Mouse (Mus musculus) heart, adult 2 months (tissue): Measurements from ENCODE around the gene Hipk3. TPM values are rescaled to one million over a fixed set of nuclear protein-coding genes. Genes with fewer than 3 reads are reported as not detected.

Source experiments
- DNase-seq, 2 experiments: peaks; one replicate each; pipeline ENCODE4 v3.0.0; 2021
- H3K27ac ChIP-seq: fragments of 200-600 bp; 2 replicates; pipeline ENCODE4 v1.8.1; 2022
- H3K27me3 ChIP-seq: fragments of 200-500 bp; 2 replicates; pipeline ENCODE4 v1.6.1; 2012; ENCODE audit warnings: mild to moderate bottlenecking, low read length, inconsistent platforms, mixed read lengths; ENCODE audit not compliant: control insufficient read depth, insufficient read depth
- H3K36me3 ChIP-seq: fragments of 200-500 bp; 2 replicates; pipeline ENCODE4 v1.6.1; 2012; ENCODE audit warnings: low read length, inconsistent platforms; ENCODE audit not compliant: control insufficient read depth, insufficient read depth
- H3K4me1 ChIP-seq: fragments of 200-500 bp; 2 replicates; pipeline ENCODE4 v1.6.1; 2011; ENCODE audit warnings: low read length; ENCODE audit not compliant: control insufficient read depth, insufficient read depth
- H3K4me3 ChIP-seq: fragments of 200-600 bp; 2 replicates; pipeline ENCODE4 v1.8.1; 2022
- H3K79me2 ChIP-seq: fragments of 200-500 bp; replicated peaks from 2 replicates; pipeline ENCODE4 v1.6.1; 2012; ENCODE audit warnings: mild to moderate bottlenecking, inconsistent platforms, low read length, moderate library complexity, mixed read lengths; ENCODE audit not compliant: control insufficient read depth, insufficient read depth
- H3K9ac ChIP-seq: fragments of 200-500 bp; 2 replicates; pipeline ENCODE4 v1.6.1; 2012; ENCODE audit warnings: low read depth, mild to moderate bottlenecking, control low read depth, inconsistent platforms, low read length, mixed read lengths
- CTCF ChIP-seq: fragments of 200-600 bp; IDR thresholded peaks from 2 replicates; pipeline ENCODE4 v1.8.1; 2022; ENCODE audit warnings: antibody characterized with exemption, mild to moderate bottlenecking, moderate library complexity
- EP300 ChIP-seq: fragments of 200-500 bp; IDR thresholded peaks from 2 replicates; pipeline ENCODE4 v1.6.1; 2011; ENCODE audit warnings: low read depth, low read length, control low read depth; ENCODE audit not compliant: insufficient read depth
- POLR2A ChIP-seq: fragments of 200-500 bp; IDR thresholded peaks from 2 replicates; pipeline ENCODE4 v1.6.1; 2011; ENCODE audit warnings: mild to moderate bottlenecking, low read depth, low read length, control low read depth; ENCODE audit not compliant: insufficient read depth
- WGBS: fragments of 180-500 bp; shearing (Covaris S2); methylation state at CpG from one replicate; pipeline ENCODE4 v1.1.7; 2018; 5-methylcytosine and 5-hydroxymethylcytosine counted together
- intact Hi-C: fragments of 180-260 bp; cut with DNase I; formaldehyde crosslinking; loops from one replicate; pipeline ENCODE4 v1.15.1; 2025
- polyA plus RNA-seq: library from polyadenylated mRNA; depleted of rRNA; stranded (reverse); fragments of >200 nt; gene quantifications from 2 replicates; pipeline ENCODE4 v1.2.3, GENCODE M21; 2012
- total RNA-seq, 2 experiments: library from RNA; stranded (reverse); gene quantifications; 2 replicates each; pipeline ENCODE4 v1.2.3; 2021

Hipk3 gene
- total and polyA plus RNA-seq, 3 experiments = 66.9 to 229 (median 206) TPM

DNA sequence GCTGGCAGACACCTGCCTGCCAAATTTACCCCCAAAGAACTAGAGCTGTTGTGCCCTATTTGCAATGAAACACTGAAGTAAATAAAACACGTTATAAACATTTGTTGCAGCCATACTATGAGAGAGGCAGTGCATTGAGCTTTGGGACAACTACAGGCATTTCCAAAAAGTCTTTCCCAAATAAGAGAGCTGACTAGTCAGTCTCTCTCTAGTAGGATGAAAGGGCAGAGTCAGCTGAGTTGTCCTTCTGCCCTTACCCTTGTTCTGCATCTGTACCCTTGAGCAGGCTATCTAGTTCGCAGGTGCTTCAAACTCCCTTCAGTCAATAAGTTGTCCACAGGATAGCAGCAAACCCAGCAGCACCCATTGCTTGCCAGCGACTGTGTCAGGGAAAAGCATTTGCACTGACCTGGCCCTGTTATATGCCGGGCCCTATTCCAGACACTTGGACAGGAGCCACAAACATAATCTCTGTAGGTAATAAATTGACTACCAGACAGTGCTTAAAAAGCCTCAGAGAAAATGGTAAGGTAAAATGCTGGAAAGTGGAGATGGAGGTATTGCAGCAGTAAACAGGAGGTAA is 83.2 kb downstream of the Hipk3 start, which contains the start of gene D430041D05Rik:
D430041D05Rik (minus strand) TSS at position 51 of the 583 bp plus-strand sequence.
- intact Hi-C loops = no loop called here
- TF ChIP-seq EP300 = no peak
- TF ChIP-seq POLR2A = no peak
- TF ChIP-seq CTCF = no peak
- Histone ChIP-seq H3K36me3 (no peaks in the 10 kb centered on the region), H3K27me3 (peaks cover 16% of the 10 kb centered on the region), H3K27ac (no peak within 1 kb of the TSS), H3K79me2 (no peaks in the 10 kb centered on the region), H3K4me3 (peak within 1 kb of the TSS; percentile 39), H3K4me1 (no peaks in the 10 kb centered on the region), H3K9ac (no peak within 1 kb of the TSS)
- 61% methylated on average over 4 of the region's 4 CpGs for WGBS
- DNase-seq = no peak

DNA sequence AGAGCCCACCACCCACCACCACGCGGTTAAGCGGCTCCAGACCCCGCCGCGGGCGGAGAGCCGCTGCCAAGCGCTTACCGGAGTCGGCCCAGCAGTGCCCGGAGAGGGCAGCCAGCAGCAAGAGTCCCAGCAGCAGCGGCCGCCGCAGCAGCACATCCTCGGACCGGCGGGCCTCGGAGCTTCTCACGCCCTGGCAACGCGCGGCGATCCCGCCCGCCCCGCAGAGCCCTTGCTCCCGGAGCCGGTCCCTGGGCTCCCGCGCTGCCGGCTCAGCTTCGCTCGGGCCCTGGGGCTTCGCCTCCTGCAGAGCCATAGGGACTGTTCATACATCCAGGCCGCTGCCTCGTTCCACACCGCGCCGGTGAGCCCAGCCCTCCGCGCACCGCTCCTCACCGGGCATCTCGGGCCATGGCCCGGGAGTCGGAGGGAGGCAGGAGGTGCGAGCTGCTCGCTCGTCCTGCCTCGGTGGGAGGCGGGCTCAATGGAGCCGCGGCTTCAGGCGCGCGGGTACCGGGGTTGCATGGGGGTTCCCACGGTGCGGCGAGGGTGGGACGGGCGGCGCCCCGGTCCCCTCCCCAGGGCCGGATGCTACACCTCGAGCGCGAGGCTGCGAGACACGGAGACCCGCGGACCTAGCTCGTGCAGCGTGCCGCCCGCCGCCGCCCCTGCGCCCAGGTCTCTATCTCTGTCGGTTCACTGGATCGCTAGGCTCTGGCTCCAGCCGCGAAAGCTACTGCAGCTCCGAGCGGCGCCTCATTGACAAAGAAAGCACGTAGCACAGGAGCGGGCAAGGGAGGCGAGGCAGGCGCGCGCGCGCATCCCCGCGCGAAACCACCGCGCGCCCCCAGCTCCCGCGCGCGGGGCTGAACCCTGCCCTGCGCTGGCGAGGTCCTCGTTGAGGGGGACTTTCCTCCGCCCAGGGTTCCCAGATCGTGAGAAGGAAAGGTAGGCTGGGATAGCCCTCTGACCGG is 84.1 kb downstream of the Hipk3 start:
- Histone ChIP-seq H3K4me3 (peak overlapping the region; percentile 39), H3K36me3 (no peaks in the 10 kb centered on the region), H3K79me2 (no peaks in the 10 kb centered on the region), H3K27ac (no peak overlapping the region), H3K4me1 (no peaks in the 10 kb centered on the region), H3K27me3 (peaks cover 16% of the 10 kb centered on the region), H3K9ac (no peak overlapping the region)
- WGBS = 2% methylated on average over 111 of the region's 111 CpGs
- peak; percentile 6 to 25 for DNase-seq
- TF ChIP-seq CTCF (no peak), POLR2A (no peak), EP300 (no peak)
- intact Hi-C loops = no loop called here

GRCm38 (mm10) chr2:104408351-104408750 is 85.9 kb downstream of the Hipk3 start:
- H3K27ac ChIP-seq = no peak overlapping the region
- no peaks in the 10 kb centered on the region for H3K36me3 ChIP-seq
- 84% methylated on average over 7 of the region's 7 CpGs for WGBS
- TF ChIP-seq CTCF (no peak), POLR2A (no peak), EP300 (no peak)
- no peak overlapping the region for H3K4me3 ChIP-seq
- no peak overlapping the region for H3K9ac ChIP-seq
- no peaks in the 10 kb centered on the region for H3K79me2 ChIP-seq
- no peak for DNase-seq
- H3K4me1 ChIP-seq = no peaks in the 10 kb centered on the region
- peaks cover 16% of the 10 kb centered on the region for H3K27me3 ChIP-seq
- intact Hi-C loops = no loop called here

GRCm38 (mm10) chr2:104407913-104408312 is 86.3 kb downstream of the Hipk3 start:
- Histone ChIP-seq H3K36me3 (no peaks in the 10 kb centered on the region), H3K4me3 (no peak overlapping the region), H3K9ac (no peak overlapping the region), H3K79me2 (no peaks in the 10 kb centered on the region), H3K4me1 (no peaks in the 10 kb centered on the region), H3K27ac (no peak overlapping the region), H3K27me3 (peaks cover 16% of the 10 kb centered on the region)
- 65% methylated on average over 4 of the region's 4 CpGs for WGBS
- no peak for DNase-seq
- intact Hi-C loops = no loop called here
- no peak for TF ChIP-seq POLR2A
- no peak for TF ChIP-seq EP300
- no peak for TF ChIP-seq CTCF

GRCm38 (mm10) chr2:104404036-104404435 is 90.2 kb downstream of the Hipk3 start:
- TF ChIP-seq CTCF (no peak), EP300 (no peak), POLR2A (no peak)

DNA sequence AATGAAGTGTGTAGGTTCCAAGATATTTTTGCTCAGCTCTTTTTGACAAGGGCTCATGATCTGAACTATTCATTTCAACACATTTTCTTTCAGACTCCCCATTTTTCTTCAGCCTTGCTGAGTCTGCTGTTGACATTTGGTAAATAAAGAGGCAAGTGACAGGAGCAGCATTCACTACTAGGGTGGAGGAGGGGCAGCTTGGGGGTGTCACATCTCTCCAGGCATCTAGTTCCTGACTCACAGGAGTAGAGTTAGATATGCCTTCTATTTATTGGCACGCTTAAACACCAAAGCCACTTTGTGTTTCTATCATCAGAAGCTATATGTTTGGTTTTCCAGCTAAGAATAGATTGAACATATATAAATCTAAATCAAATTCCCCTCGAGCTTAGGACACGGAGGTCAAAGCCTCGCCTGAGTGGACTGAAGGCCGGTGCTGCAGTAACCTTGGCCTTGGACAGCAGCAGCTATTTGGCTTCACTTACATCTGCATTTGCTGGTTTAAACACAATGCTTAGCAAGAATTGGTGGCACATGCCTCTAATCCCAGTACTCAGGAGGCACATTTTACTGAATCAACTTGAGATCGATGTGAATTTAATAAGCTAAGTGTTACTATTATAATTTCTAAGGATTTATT is 95.5 kb downstream of the Hipk3 start:
- H3K27me3 ChIP-seq = no peaks in the 10 kb centered on the region
- WGBS = 89% methylated on average over 6 of the region's 6 CpGs
- no peak overlapping the region for H3K9ac ChIP-seq
- DNase-seq = no peak
- H3K79me2 ChIP-seq = no peaks in the 10 kb centered on the region
- no peaks in the 10 kb centered on the region for H3K36me3 ChIP-seq
- H3K4me1 ChIP-seq = no peaks in the 10 kb centered on the region
- TF ChIP-seq POLR2A = no peak
- TF ChIP-seq EP300 = no peak
- TF ChIP-seq CTCF = no peak
- H3K27ac ChIP-seq = no peak overlapping the region
- intact Hi-C loops = no loop called here
- H3K4me3 ChIP-seq = no peak overlapping the region

More at GRCm38 (mm10) chr2:104404036-104404435, 90.2 kb downstream of the Hipk3 start:
- Histone ChIP-seq H3K79me2 (no peaks in the 10 kb centered on the region), H3K9ac (no peak overlapping the region), H3K4me3 (no peak overlapping the region), H3K27ac (no peak overlapping the region), H3K4me1 (no peaks in the 10 kb centered on the region), H3K36me3 (no peaks in the 10 kb centered on the region), H3K27me3 (no peaks in the 10 kb centered on the region)
- WGBS = 87% methylated on average over 6 of the region's 6 CpGs
- intact Hi-C loops = no loop called here
- no peak for DNase-seq
